Mouse (Mus musculus) layer of hippocampus, postnatal 25 days (tissue): ENCODE measurements at regions not wholly inside any gene's neighbourhood (a gene's known extent, or its start where the extent isn't known, plus 50 kb on each side); places are given as distances from the start of the nearest gene placed in this dataset.

Experiments used
- DNase-seq, 2 experiments: peaks; one replicate each; pipeline ENCODE4 v3.0.0; 2022; ENCODE audit warnings: mixed read lengths in 2 of 2, low spot score in 1 of 2; ENCODE audit errors: extremely low spot score in 1 of 2

- no peak for DNase-seq
Observed at GRCm38 (mm10) chr14:99785106-99785505, 486.6 kb downstream of the Klf5 start.

GRCm38 (mm10) chr14:99786367-99786766, 487.9 kb downstream of the Klf5 start:
- DNase-seq, result no peak

GRCm38 (mm10) chr14:99788185-99788584, 489.7 kb downstream of the Klf5 start:
- DNase-seq, result no peak

- DNase-seq, result no peak
Observed at GRCm38 (mm10) chr14:99796293-99796692, 488.2 kb downstream of the Klf12 start.

GRCm38 (mm10) chr14:99806052-99806451, 478.4 kb downstream of the Klf12 start:
- no peak for DNase-seq

GRCm38 (mm10) chr14:99806599-99806998, 477.9 kb downstream of the Klf12 start:
- DNase-seq, result no peak

GRCm38 (mm10) chr14:99812741-99813485, 471.6 kb downstream of the Klf12 start:
- DNase-seq, result no peak
